Mouse (Mus musculus) stomach, embryonic 16.5 days (tissue): ENCODE results near the gene Cers6. TPM values are rescaled to one million over a fixed set of nuclear protein-coding genes. Genes with fewer than 3 reads are reported as not detected.

Experiments
- ATAC-seq: fragments of 200-750 bp; cut with Nextera tagmentation; 2 replicates; pipeline ENCODE4 v1.8.0; 2017; ENCODE audit warnings: moderate number of reproducible peaks, moderate TSS enrichment; ENCODE audit not compliant: insufficient read depth, low FRiP score
- H3K27ac ChIP-seq: fragments of 300-500 bp; sonication (generic); 2 replicates; pipeline ENCODE4 v1.5.1; 2014; ENCODE audit warnings: low read length
- H3K27me3 ChIP-seq: fragments of 300-500 bp; sonication (generic); 2 replicates; pipeline ENCODE4 v1.6.1; 2014; ENCODE audit warnings: low read length, control low read depth, mixed read lengths; ENCODE audit not compliant: control insufficient read depth, insufficient read depth
- H3K36me3 ChIP-seq: fragments of 300-500 bp; sonication (generic); 2 replicates; pipeline ENCODE4 v1.6.1; 2014; ENCODE audit warnings: low read length; ENCODE audit not compliant: control insufficient read depth, insufficient read depth
- H3K4me1 ChIP-seq: fragments of 300-500 bp; sonication (generic); 2 replicates; pipeline ENCODE4 v1.6.1; 2014; ENCODE audit warnings: low read length, control low read depth, mixed read lengths; ENCODE audit not compliant: control insufficient read depth, insufficient read depth
- H3K4me2 ChIP-seq: fragments of 300-500 bp; sonication (generic); 2 replicates; pipeline ENCODE4 v1.6.1; 2014; ENCODE audit warnings: low read depth, low read length, mixed read lengths
- H3K4me3 ChIP-seq: fragments of 300-500 bp; sonication (generic); replicated peaks from 2 replicates; pipeline ENCODE4 v1.5.1; 2014; ENCODE audit warnings: mild to moderate bottlenecking, low read length
- H3K9ac ChIP-seq: fragments of 300-500 bp; sonication (generic); 2 replicates; pipeline ENCODE4 v1.6.1; 2014; ENCODE audit warnings: low read length
- H3K9me3 ChIP-seq: fragments of 300-500 bp; sonication (generic); replicated peaks from 2 replicates; pipeline ENCODE4 v1.6.1; 2016; ENCODE audit warnings: low read length, control low read depth; ENCODE audit not compliant: control insufficient read depth
- WGBS: fragments of 180-500 bp; shearing (Covaris S2); extraction: QIAGEN DNeasy Blood & Tissue Kit; methylation state at CpG from one replicate; pipeline ENCODE4 v1.1.7; 2014; 5-methylcytosine and 5-hydroxymethylcytosine counted together
- polyA plus RNA-seq: library from polyadenylated mRNA; unstranded; fragments of >200 nt; fragmentation: Nextera tagmentation; extraction: Ambion mirVana; gene quantifications from 2 replicates; pipeline ENCODE4 v1.2.1, GENCODE M21; 2015

Cers6 gene
- polyA plus RNA-seq, 1 experiment from 2014 or later: 26.0 TPM

- H3K36me3 ChIP-seq: no peaks in the 10 kb centered on the region
- 77% methylated on average over 3 of the region's 3 CpGs for WGBS
- H3K27me3 ChIP-seq: no peaks in the 10 kb centered on the region
- H3K9ac ChIP-seq: no peak overlapping the region
- no peak overlapping the region for H3K4me3 ChIP-seq
- H3K4me1 ChIP-seq: no peaks in the 10 kb centered on the region
- H3K9me3 ChIP-seq: no peaks in the 10 kb centered on the region
- no peak overlapping the region for H3K27ac ChIP-seq
- no peak overlapping the region for H3K4me2 ChIP-seq
- ATAC-seq: no peak
Observed at GRCm38 (mm10) chr2:68906921-68907320, 45.7 kb downstream of the Cers6 start.

GRCm38 (mm10) chr2:68907721-68908463, 46.7 kb downstream of the Cers6 start:
- Histone ChIP-seq H3K36me3 (no peaks in the 10 kb centered on the region), H3K4me2 (0 out of 2 replicates have a peak overlapping the region, but pooled peaks have one; percentile 10), H3K27ac (no peak overlapping the region), H3K4me3 (no peak overlapping the region), H3K27me3 (no peaks in the 10 kb centered on the region), H3K4me1 (no peaks in the 10 kb centered on the region), H3K9me3 (no peaks in the 10 kb centered on the region), H3K9ac (no peak overlapping the region)
- no peak for ATAC-seq
- WGBS: 74% methylated on average over 11 of the region's 11 CpGs

GRCm38 (mm10) chr2:68910727-68911126, 49.5 kb downstream of the Cers6 start:
- no peak overlapping the region for H3K4me3 ChIP-seq
- 56% methylated on average over 7 of the region's 7 CpGs for WGBS

GRCm38 (mm10) chr2:68911587-68912483, 50.6 kb downstream of the Cers6 start:
- Histone ChIP-seq H3K4me1 (no peaks in the 10 kb centered on the region), H3K9ac (no peak overlapping the region), H3K27ac (no peak overlapping the region), H3K4me3 (no peak overlapping the region), H3K27me3 (no peaks in the 10 kb centered on the region), H3K4me2 (no peak overlapping the region), H3K36me3 (no peaks in the 10 kb centered on the region), H3K9me3 (no peaks in the 10 kb centered on the region)
- 77% methylated on average over 12 of the region's 12 CpGs for WGBS
- no peak for ATAC-seq

More at GRCm38 (mm10) chr2:68910727-68911126, 49.5 kb downstream of the Cers6 start:
- Histone ChIP-seq H3K27me3 (no peaks in the 10 kb centered on the region), H3K9ac (no peak overlapping the region), H3K9me3 (no peaks in the 10 kb centered on the region), H3K36me3 (no peaks in the 10 kb centered on the region), H3K4me2 (no peak overlapping the region), H3K4me1 (no peaks in the 10 kb centered on the region), H3K27ac (no peak overlapping the region)
- no peak for ATAC-seq

- ATAC-seq: no peak
- Histone ChIP-seq H3K4me2 (no peak overlapping the region), H3K36me3 (no peaks in the 10 kb centered on the region), H3K9ac (no peak overlapping the region), H3K27me3 (no peaks in the 10 kb centered on the region), H3K27ac (no peak overlapping the region), H3K4me1 (no peaks in the 10 kb centered on the region), H3K4me3 (no peak overlapping the region), H3K9me3 (no peaks in the 10 kb centered on the region)
Observed at GRCm38 (mm10) chr2:68915742-68916141, 54.5 kb downstream of the Cers6 start.

- Histone ChIP-seq H3K27me3 (no peaks in the 10 kb centered on the region), H3K4me2 (no peak overlapping the region), H3K9ac (no peak overlapping the region), H3K4me1 (no peaks in the 10 kb centered on the region), H3K4me3 (no peak overlapping the region), H3K27ac (no peak overlapping the region), H3K9me3 (no peaks in the 10 kb centered on the region), H3K36me3 (no peaks in the 10 kb centered on the region)
- WGBS: 88% methylated on average over 3 of the region's 3 CpGs
- no peak for ATAC-seq
Observed at GRCm38 (mm10) chr2:68916299-68916698, 55.1 kb downstream of the Cers6 start.

- ATAC-seq: no peak
Observed at GRCm38 (mm10) chr2:68917010-68917409, 55.8 kb downstream of the Cers6 start.

GRCm38 (mm10) chr2:68917524-68917923, 56.3 kb downstream of the Cers6 start:
- Histone ChIP-seq H3K27ac (no peak overlapping the region), H3K27me3 (no peaks in the 10 kb centered on the region), H3K9me3 (no peaks in the 10 kb centered on the region), H3K9ac (no peak overlapping the region), H3K36me3 (no peaks in the 10 kb centered on the region), H3K4me1 (no peaks in the 10 kb centered on the region), H3K4me2 (no peak overlapping the region), H3K4me3 (no peak overlapping the region)
- WGBS: 75% methylated on average over 4 of the region's 4 CpGs
- no peak for ATAC-seq

More at GRCm38 (mm10) chr2:68917010-68917409, 55.8 kb downstream of the Cers6 start:
- Histone ChIP-seq H3K9me3 (no peaks in the 10 kb centered on the region), H3K27me3 (no peaks in the 10 kb centered on the region), H3K4me2 (no peak overlapping the region), H3K36me3 (no peaks in the 10 kb centered on the region), H3K9ac (no peak overlapping the region), H3K4me1 (no peaks in the 10 kb centered on the region), H3K4me3 (no peak overlapping the region), H3K27ac (no peak overlapping the region)

GRCm38 (mm10) chr2:68924344-68924743, 63.1 kb downstream of the Cers6 start:
- Histone ChIP-seq H3K27ac (no peak overlapping the region), H3K36me3 (no peaks in the 10 kb centered on the region), H3K9ac (no peak overlapping the region), H3K4me1 (peaks cover 6% of the 10 kb centered on the region; the same call in 1 of the 2 replicates), H3K27me3 (no peaks in the 10 kb centered on the region), H3K4me3 (no peak overlapping the region), H3K9me3 (no peaks in the 10 kb centered on the region), H3K4me2 (no peak overlapping the region)
- 89% methylated on average over 9 of the region's 9 CpGs for WGBS
- ATAC-seq: no peak
